Mouse (Mus musculus) gastrocnemius, adult 8-10 months (tissue): ENCODE results near the gene Shc3. TPM values are rescaled to one million over a fixed set of nuclear protein-coding genes. Genes with fewer than 3 reads are reported as not detected.

Experiments used
- DNase-seq, 2 experiments: peaks; one replicate each; pipeline ENCODE4 v3.0.0; 2022; ENCODE audit warnings: low spot score in 2 of 2
- total RNA-seq, 4 experiments: library from RNA; stranded (reverse); gene quantifications; 2 replicates each; pipeline ENCODE4 v1.2.4; 2022

Gene Shc3
- total RNA-seq, 4 experiments from 2014 or later = 0.75 to 1.1 (median 1.0) TPM

- no peak for DNase-seq
These were observed 718 bp downstream of the Shc3 start for GRCm38 (mm10) chr13:51568501-51568901.

GRCm38 (mm10) chr13:51567411-51567851, 1.8 kb downstream of the Shc3 start:
- DNase-seq = no peak

DNA sequence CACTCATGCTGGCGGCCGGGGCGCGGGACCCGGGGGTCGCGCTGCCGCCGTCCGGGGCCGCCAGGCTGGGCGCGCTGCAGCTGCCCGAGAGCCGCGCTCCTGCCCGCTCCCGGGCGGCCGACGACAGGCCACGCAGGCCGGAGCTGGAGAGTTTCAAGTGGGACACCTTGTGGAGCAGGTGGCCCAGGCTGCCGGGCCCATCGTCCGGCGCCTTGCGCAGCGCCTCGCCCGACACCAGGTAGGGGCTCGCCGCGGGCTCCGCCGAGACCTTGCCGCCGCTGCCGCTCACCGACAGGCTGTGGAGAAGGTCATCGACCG, 2.2 kb downstream of the Shc3 start:
- DNase-seq = no peak

DNA sequence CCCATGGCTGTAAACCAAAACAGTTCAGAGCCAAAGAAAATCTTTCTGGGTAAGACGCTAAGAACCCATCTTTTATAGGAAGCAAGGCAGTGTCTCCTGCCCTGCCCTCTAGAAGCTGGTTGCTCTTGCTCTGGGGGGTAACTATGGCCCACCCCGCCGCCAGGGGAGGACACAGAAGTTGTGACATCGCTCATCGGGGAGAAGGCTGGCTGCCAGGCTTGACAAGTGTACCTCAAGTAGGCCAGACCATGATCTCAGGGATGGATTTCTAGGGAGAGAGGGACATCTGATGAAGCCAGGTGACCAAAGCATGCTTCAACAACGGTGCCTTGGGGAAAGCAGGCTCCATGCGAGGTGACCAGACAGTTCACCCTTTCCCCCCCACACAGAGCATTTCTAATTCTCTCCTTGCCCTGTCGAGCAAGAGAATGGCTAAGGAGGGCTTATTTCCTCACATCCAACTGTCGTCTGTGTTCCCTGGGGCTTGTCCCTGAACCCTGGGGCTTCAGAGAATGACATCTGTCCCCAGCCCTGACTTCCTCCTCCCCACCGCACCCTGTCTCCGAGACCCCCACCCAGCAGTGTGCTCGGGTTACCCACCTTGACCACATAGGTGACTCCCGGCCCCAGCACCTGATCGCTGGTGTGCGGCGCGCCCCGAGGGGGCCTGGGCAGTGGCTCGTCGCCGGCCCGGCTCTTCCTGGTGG, 2.7 kb downstream of the Shc3 start:
- no peak for DNase-seq

DNA sequence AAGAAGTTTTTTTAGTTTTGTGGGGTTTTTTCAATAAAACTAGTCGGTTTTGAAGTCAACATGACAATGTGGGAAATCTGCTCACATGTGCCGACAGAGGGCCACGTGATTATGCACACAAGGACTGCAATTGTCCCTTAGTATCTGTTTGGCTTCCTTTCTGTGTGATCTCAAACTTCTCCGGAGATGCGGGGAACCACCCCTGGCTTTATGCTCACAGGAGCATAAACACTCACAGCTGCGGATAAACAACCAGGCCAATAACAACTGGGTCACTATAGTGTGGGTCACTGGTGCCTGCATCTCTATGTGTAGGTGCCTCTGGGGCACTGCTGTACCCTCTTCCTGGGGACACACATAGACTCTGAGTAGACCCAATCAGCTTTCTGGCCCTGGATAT, 4.5 kb downstream of the Shc3 start:
- DNase-seq = no peak

DNA sequence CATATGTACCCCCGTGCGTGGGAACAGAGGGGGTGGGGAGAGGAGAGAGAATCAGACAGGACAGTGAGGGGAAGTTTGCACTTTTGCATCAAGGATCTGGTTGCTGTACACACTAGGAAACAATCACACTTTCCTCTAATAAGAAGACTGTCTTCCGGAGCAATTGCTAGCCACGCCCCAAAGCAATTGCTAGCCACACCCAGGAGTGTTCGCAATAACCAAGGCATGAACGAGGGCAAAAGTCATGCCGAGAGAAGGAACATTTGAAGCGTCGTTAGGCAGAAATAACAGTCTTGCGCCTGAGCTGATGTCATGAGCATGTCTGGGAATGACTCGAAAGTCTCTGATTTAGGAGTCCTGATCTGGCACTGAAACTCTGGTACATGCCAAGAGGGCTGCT, 15.9 kb downstream of the Shc3 start:
- DNase-seq = no peak

GRCm38 (mm10) chr13:51552233-51552632, 17.0 kb downstream of the Shc3 start:
- DNase-seq = no peak

GRCm38 (mm10) chr13:51551824-51552223, 17.4 kb downstream of the Shc3 start:
- DNase-seq = no peak

DNA sequence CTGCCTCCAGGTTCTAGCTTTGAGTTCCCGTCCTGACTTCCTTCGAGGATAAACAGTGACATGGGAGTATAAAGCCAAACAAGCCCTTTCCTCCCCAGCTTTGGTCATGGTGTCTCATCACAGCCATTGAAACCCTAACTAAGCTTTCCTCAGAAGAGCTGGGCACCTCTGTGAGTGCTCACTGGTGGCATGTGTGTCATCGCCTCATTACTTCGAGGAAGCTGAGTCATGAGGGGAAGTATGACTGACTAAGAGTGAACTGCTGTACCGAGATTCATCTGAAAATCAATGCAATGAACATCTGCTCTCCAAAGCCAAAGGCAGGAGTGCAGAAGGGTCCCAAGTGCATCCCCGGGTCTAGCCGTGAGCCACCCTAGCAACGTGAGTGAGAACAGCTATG, 29.4 kb downstream of the Shc3 start:
- no peak for DNase-seq

- DNase-seq = no peak
These were observed 33.9 kb downstream of the Shc3 start for GRCm38 (mm10) chr13:51535326-51535725.

- no peak for DNase-seq
These were observed 42.7 kb downstream of the Shc3 start for GRCm38 (mm10) chr13:51526480-51526879.

DNA sequence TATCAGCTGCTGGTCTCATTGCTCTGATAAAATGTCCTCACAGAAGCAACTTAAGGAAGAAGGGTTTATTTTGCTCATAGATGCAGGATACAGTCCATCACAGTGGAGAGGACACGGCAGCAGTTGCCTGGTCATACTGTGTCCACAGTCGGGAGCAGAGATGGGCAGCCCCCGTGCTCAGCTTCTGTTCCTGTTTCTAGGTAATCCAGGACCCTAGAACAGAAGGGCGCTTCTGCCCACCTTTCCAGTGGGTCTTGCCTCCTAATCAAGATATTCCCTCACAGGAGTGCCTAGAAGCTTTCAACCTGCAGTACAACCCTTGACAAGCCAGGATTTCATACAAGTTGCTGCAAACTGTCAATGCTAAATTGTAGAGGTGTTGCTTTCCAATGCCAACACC, 44.9 kb downstream of the Shc3 start:
- DNase-seq = no peak

DNA sequence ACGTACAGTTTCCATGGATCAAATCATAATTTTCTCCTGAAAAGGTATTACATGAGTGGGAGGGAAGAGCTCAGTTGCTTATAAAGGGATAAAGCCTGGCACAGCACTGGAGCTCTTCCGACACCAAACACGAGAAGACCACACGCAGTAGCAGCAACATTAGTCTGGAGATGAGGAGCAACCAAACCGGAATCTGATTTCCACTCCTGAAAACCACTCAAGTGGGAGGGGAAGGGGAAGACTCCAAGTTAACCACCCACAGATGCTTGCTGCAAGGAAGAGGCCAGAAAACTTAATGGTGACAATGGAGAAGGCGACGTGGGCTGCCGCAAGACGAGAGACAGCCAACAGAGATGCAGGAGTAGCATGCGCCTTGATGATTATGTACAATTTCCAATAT, 45.9 kb downstream of the Shc3 start:
- no peak for DNase-seq

DNA sequence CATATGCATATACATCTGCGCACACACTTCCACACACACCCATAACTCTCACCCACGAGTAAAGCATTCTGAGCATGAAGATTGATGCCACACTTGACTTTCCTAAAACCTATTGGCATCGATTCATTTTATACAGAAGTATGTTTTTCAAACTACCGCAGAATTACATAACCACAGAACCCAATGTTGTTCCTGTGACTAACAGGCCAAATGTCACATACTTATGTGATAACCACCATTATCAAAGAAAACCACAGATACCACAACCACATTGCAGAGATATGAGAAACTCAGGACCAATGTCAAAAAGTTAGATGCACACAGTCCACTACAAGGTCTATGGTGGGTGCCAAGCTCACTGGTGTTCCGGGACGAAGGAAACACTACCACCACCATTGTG, 50.3 kb downstream of the Shc3 start:
- DNase-seq = no peak

- no peak for DNase-seq
These were observed 51.3 kb downstream of the Shc3 start for GRCm38 (mm10) chr13:51517943-51518342.

GRCm38 (mm10) chr13:51508836-51509235, 60.4 kb downstream of the Shc3 start:
- no peak for DNase-seq

- DNase-seq = no peak
These were observed 63.5 kb downstream of the Shc3 start for GRCm38 (mm10) chr13:51505711-51506110.

- no peak for DNase-seq
These were observed 69.5 kb downstream of the Shc3 start for GRCm38 (mm10) chr13:51499769-51500168.

GRCm38 (mm10) chr13:51493676-51494075, 75.5 kb downstream of the Shc3 start:
- DNase-seq = no peak

GRCm38 (mm10) chr13:51491649-51492435, 77.4 kb downstream of the Shc3 start:
- DNase-seq = no peak

GRCm38 (mm10) chr13:51490195-51490594, 79.0 kb downstream of the Shc3 start:
- no peak for DNase-seq

- DNase-seq = no peak
These were observed 80.3 kb downstream of the Shc3 start for GRCm38 (mm10) chr13:51488945-51489344.

- DNase-seq = no peak
These were observed 83.9 kb downstream of the Shc3 start for GRCm38 (mm10) chr13:51485291-51485690.
